Mouse (Mus musculus) kidney, embryonic 16.5 days (tissue): ENCODE data around the gene Pphln1. TPM values are rescaled to one million over a fixed set of nuclear protein-coding genes. Genes with fewer than 3 reads are reported as not detected.

Experiments used
- ATAC-seq: fragments of 200-750 bp; cut with Nextera tagmentation; 2 replicates; pipeline ENCODE4 v1.8.0; 2017; ENCODE audit warnings: moderate TSS enrichment; ENCODE audit not compliant: low FRiP score, low TSS enrichment
- H3K27ac ChIP-seq: fragments of 300-500 bp; sonication (generic); 2 replicates; pipeline ENCODE4 v1.5.1; 2014; ENCODE audit warnings: low read length
- H3K27me3 ChIP-seq: fragments of 300-500 bp; sonication (generic); 2 replicates; pipeline ENCODE4 v1.6.1; 2014; ENCODE audit warnings: low read length, control low read depth, mixed read lengths; ENCODE audit not compliant: insufficient read depth
- H3K36me3 ChIP-seq: fragments of 300-500 bp; sonication (generic); 2 replicates; pipeline ENCODE4 v1.6.1; 2014; ENCODE audit warnings: low read length, control low read depth, mixed read lengths; ENCODE audit not compliant: insufficient read depth
- H3K4me1 ChIP-seq: fragments of 300-500 bp; sonication (generic); 2 replicates; pipeline ENCODE4 v1.6.1; 2014; ENCODE audit warnings: low read length, control low read depth, mixed read lengths; ENCODE audit not compliant: insufficient read depth
- H3K4me2 ChIP-seq: fragments of 300-500 bp; sonication (generic); replicated peaks from 2 replicates; pipeline ENCODE4 v1.6.1; 2014; ENCODE audit warnings: low read depth, low read length
- H3K4me3 ChIP-seq: fragments of 300-500 bp; sonication (generic); 2 replicates; pipeline ENCODE4 v1.5.1; 2014; ENCODE audit warnings: mild to moderate bottlenecking, low read length
- H3K9ac ChIP-seq: fragments of 300-500 bp; sonication (generic); replicated peaks from 2 replicates; pipeline ENCODE4 v1.6.1; 2014; ENCODE audit warnings: low read length
- H3K9me3 ChIP-seq: fragments of 300-500 bp; sonication (generic); 2 replicates; pipeline ENCODE4 v1.6.1; 2016; ENCODE audit warnings: low read length, control low read depth
- WGBS: fragments of 180-500 bp; shearing (Covaris S2); extraction: QIAGEN DNeasy Blood & Tissue Kit; methylation state at CpG from one replicate; pipeline ENCODE4 v1.1.7; 2014; 5-methylcytosine and 5-hydroxymethylcytosine counted together
- polyA plus RNA-seq: library from polyadenylated mRNA; unstranded; fragments of >200 nt; fragmentation: Nextera tagmentation; extraction: Ambion mirVana; gene quantifications from 2 replicates; pipeline ENCODE4 v1.2.1, GENCODE M21; 2015

The Pphln1 gene
- polyA plus RNA-seq, 1 experiment from 2014 or later = 41.3 TPM

DNA sequence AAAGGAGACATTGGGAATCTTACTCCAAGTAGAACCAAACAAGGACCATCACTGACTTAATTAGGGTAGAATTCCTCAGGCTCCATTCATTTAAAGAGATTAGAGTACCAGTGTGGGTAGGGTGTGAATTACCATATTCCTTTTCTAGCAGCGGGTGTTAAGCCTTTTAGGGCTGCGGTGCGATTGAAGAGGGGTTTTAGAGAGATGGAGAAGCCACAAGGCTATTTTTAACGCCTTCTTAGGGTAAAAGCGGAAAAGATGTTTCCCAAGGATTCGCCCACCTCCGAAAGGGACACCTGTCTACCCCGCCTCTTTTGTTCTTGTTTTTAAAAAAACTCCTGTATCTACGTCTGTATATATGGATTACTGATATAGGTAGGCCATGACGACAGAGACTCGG is 881 bp upstream of the Pphln1 start:
- ATAC-seq = no peak
- 1% methylated on average over 11 of the region's 11 CpGs for WGBS
- H3K27ac ChIP-seq = no peak overlapping the region

GRCm38 (mm10) chr15:93398699-93399540 is 770 bp downstream of the Pphln1 start:
- 2% methylated on average over 36 of the region's 36 CpGs for WGBS
- peak overlapping the region; percentile 95 for H3K4me3 ChIP-seq
- H3K4me1 ChIP-seq = peaks cover 28% of the 10 kb centered on the region
- H3K4me2 ChIP-seq = peak overlapping the region; percentile 86
- H3K36me3 ChIP-seq = peaks cover 15% of the 10 kb centered on the region
- ATAC-seq = 0 out of 2 replicates have a peak, but pooled peaks have one; percentile 32
- peak overlapping the region; percentile 95 for H3K9ac ChIP-seq
- no peaks in the 10 kb centered on the region for H3K27me3 ChIP-seq
- peak overlapping the region; percentile 88 for H3K27ac ChIP-seq
- H3K9me3 ChIP-seq = no peaks in the 10 kb centered on the region

More for the DNA sequence above, 881 bp upstream of the Pphln1 start:
- Histone ChIP-seq H3K9ac (peak overlapping the region; percentile 95), H3K9me3 (no peaks in the 10 kb centered on the region), H3K4me1 (peaks cover 28% of the 10 kb centered on the region), H3K27me3 (no peaks in the 10 kb centered on the region), H3K4me3 (peak overlapping the region; percentile 95), H3K36me3 (peaks cover 25% of the 10 kb centered on the region), H3K4me2 (peak overlapping the region; percentile 86)

DNA sequence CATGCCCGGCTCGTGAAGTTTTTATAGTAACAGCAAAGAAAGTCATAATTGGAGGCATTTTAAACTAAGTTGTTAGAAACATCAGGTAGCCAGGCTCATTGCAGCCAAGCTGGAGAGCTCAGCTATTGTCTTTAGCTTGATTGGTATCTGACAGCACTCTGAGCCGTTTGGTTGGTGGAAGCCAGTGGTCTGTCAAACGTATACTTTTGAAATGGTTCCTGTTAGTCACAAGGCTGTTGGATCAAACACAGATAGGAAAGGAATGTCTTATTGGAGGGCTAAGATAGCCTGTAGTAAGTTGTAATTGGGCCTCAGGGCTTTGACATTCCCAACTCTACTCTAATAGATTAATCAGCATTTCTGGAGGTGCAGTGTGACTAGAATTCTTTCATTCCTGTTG is 3.3 kb downstream of the Pphln1 start:
- Histone ChIP-seq H3K4me1 (peaks cover 27% of the 10 kb centered on the region), H3K27ac (no peak overlapping the region), H3K4me2 (no peak overlapping the region), H3K27me3 (no peaks in the 10 kb centered on the region), H3K9me3 (no peaks in the 10 kb centered on the region), H3K4me3 (no peak overlapping the region), H3K36me3 (peaks cover 3% of the 10 kb centered on the region), H3K9ac (no peak overlapping the region)
- no peak for ATAC-seq
- WGBS = 71% methylated on average over 4 of the region's 4 CpGs

DNA sequence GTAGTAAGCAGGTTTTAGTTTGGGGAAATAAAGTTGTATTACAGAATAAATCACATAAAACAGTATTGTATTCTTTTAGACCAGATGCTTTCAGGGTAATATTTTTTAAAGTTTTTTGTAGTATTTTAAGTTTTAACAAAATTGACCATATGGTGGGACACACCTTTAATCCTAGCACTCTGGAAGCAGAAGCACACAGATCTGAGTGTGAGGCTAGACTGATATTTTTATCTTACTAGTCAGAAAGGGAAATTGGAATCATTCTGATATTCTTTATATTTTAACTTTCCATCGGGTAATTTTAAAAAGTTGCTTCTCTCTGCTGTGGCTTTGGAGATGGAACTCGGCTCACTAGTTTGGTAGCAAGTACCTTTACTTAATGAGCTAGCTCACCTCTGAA is 4.6 kb downstream of the Pphln1 start:
- H3K4me3 ChIP-seq = no peak overlapping the region
- peaks cover 17% of the 10 kb centered on the region for H3K4me1 ChIP-seq
- peaks cover 5% of the 10 kb centered on the region for H3K36me3 ChIP-seq
- 94% methylated on average over 2 of the region's 2 CpGs for WGBS
- no peaks in the 10 kb centered on the region for H3K9me3 ChIP-seq
- no peaks in the 10 kb centered on the region for H3K27me3 ChIP-seq
- H3K9ac ChIP-seq = no peak overlapping the region
- H3K4me2 ChIP-seq = no peak overlapping the region
- ATAC-seq = no peak
- H3K27ac ChIP-seq = no peak overlapping the region

GRCm38 (mm10) chr15:93404849-93405248 is 6.7 kb downstream of the Pphln1 start:
- Histone ChIP-seq H3K4me3 (no peak overlapping the region), H3K27me3 (no peaks in the 10 kb centered on the region), H3K9me3 (no peaks in the 10 kb centered on the region), H3K27ac (no peak overlapping the region), H3K4me1 (peaks cover 7% of the 10 kb centered on the region), H3K4me2 (no peak overlapping the region), H3K9ac (no peak overlapping the region), H3K36me3 (peaks cover 5% of the 10 kb centered on the region)
- ATAC-seq = no peak

DNA sequence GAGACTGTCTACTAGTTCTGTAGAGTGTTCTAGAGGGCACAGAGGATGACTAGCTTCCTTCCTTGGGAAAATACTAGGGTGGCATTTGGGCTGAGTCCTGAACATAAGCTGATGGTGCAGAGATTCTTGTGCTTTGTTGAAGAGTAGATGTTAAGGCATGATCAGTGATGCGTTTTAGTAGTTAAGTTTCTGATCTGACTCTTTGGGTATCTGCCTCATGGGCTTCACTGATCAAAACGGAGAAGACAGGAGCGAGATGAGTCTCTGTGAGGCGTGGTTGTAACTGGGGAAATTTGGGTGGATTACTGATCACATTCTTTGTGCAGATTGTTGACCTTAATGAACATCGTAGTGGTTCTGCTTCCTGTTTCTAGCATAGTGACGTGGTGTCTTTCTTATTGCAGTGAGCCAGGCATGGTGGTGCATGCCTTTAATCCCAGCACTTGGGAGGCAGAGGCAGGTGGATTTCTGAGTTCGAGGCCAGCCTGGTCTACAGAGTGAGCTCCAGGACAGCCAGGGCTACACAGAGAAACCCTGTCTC is 7.4 kb downstream of the Pphln1 start:
- H3K4me1 ChIP-seq = 0 out of 2 replicates have a peak, but pooled peaks cover 2% of the 10 kb centered on the region
- ATAC-seq = no peak
- 77% methylated on average over 7 of the region's 7 CpGs for WGBS

GRCm38 (mm10) chr15:93406492-93406891 is 8.3 kb downstream of the Pphln1 start:
- Histone ChIP-seq H3K27me3 (no peaks in the 10 kb centered on the region), H3K36me3 (peaks cover 9% of the 10 kb centered on the region), H3K9ac (no peak overlapping the region), H3K4me2 (no peak overlapping the region), H3K4me3 (no peak overlapping the region), H3K4me1 (no peaks in the 10 kb centered on the region), H3K27ac (no peak overlapping the region), H3K9me3 (no peaks in the 10 kb centered on the region)
- 94% methylated on average over 5 of the region's 5 CpGs for WGBS
- ATAC-seq = no peak

More for the DNA sequence above, 7.4 kb downstream of the Pphln1 start:
- peaks cover 5% of the 10 kb centered on the region for H3K36me3 ChIP-seq
- no peaks in the 10 kb centered on the region for H3K9me3 ChIP-seq
- no peak overlapping the region for H3K9ac ChIP-seq
- H3K27me3 ChIP-seq = no peaks in the 10 kb centered on the region
- no peak overlapping the region for H3K4me2 ChIP-seq
- H3K4me3 ChIP-seq = no peak overlapping the region
- H3K27ac ChIP-seq = no peak overlapping the region

GRCm38 (mm10) chr15:93412445-93412844 is 14.3 kb downstream of the Pphln1 start:
- Histone ChIP-seq H3K9me3 (no peaks in the 10 kb centered on the region), H3K4me2 (no peak overlapping the region), H3K36me3 (peaks cover 12% of the 10 kb centered on the region; the same call in 1 of the 2 replicates), H3K9ac (no peak overlapping the region), H3K27ac (no peak overlapping the region), H3K4me1 (no peaks in the 10 kb centered on the region), H3K4me3 (no peak overlapping the region), H3K27me3 (no peaks in the 10 kb centered on the region)
- no peak for ATAC-seq
- WGBS = 89% methylated on average over 3 of the region's 3 CpGs

DNA sequence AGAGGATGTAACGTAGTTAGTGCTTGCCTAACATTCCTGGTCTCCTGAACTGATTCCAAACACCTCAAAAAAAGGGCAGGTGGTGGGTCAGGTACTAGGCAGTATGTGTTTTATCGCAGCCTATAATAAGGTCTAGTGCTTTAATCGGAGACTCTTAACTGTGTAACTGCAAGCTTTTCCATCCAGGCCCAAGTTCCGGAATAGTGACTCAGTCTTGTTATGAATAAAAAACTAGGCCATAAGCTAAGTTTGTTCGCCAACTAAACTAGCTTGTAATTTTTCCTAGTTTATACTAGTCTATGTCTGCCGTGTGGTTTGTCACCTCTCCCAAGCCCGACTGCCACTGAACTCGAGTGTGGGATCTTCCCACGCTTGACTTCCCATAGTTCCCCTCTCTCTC is 16.3 kb downstream of the Pphln1 start:
- Histone ChIP-seq H3K27ac (no peak overlapping the region), H3K4me1 (no peaks in the 10 kb centered on the region), H3K9ac (no peak overlapping the region), H3K4me2 (no peak overlapping the region), H3K27me3 (no peaks in the 10 kb centered on the region), H3K9me3 (no peaks in the 10 kb centered on the region), H3K36me3 (peaks cover 12% of the 10 kb centered on the region; the same call in 1 of the 2 replicates), H3K4me3 (no peak overlapping the region)
- no peak for ATAC-seq
- 88% methylated on average over 9 of the region's 9 CpGs for WGBS

DNA sequence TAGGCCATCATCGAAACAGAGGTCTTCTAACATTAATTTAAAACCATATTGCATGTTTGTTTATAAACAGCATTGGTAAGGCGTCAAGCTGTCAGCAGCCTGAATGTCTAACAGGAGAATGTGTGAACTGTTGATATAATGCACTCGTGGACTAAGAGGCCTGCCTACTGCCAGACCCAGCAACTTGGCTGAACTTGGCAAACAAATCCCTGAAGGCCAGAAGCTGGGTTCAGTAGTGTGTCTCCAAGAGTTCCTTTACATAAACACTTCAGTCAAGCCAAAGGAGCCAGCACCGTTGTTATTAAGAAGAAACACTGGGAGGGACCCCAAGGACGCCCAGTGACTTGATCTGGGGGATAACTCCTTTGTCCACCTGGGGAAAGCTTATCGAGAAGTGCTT is 18.1 kb downstream of the Pphln1 start:
- H3K36me3 ChIP-seq = peaks cover 16% of the 10 kb centered on the region; the same call in 1 of the 2 replicates
- WGBS = 83% methylated on average over 6 of the region's 6 CpGs
- no peaks in the 10 kb centered on the region for H3K9me3 ChIP-seq
- no peak for ATAC-seq
- H3K4me3 ChIP-seq = no peak overlapping the region
- no peak overlapping the region for H3K27ac ChIP-seq
- H3K4me1 ChIP-seq = no peaks in the 10 kb centered on the region
- H3K4me2 ChIP-seq = no peak overlapping the region
- H3K9ac ChIP-seq = no peak overlapping the region
- no peaks in the 10 kb centered on the region for H3K27me3 ChIP-seq
